Mouse (Mus musculus) limb, embryonic 14.5 days (tissue): ENCODE results near the gene Bicc1. TPM values are rescaled to one million over a fixed set of nuclear protein-coding genes. Genes with fewer than 3 reads are reported as not detected.

Source experiments
- ATAC-seq: fragments of 200-750 bp; cut with Nextera tagmentation; 2 replicates; pipeline ENCODE4 v1.8.0; 2017; ENCODE audit warnings: low read depth, moderate number of reproducible peaks, moderate TSS enrichment; ENCODE audit not compliant: low FRiP score
- DNase-seq: peaks from one replicate; pipeline ENCODE4 v3.0.0-alpha.2; 2015; ENCODE audit warnings: low spot score
- H3K27ac ChIP-seq: fragments of 300-500 bp; sonication (generic); replicated peaks from 2 replicates; pipeline ENCODE4 v1.5.1; 2014; ENCODE audit warnings: low read depth, mild to moderate bottlenecking, low read length, moderate library complexity, mixed read lengths
- H3K27me3 ChIP-seq: fragments of 300-500 bp; sonication (generic); 2 replicates; pipeline ENCODE4 v1.6.1; 2014; ENCODE audit warnings: low read length, mixed read lengths; ENCODE audit not compliant: control insufficient read depth, insufficient read depth
- H3K36me3 ChIP-seq: fragments of 300-500 bp; sonication (generic); 2 replicates; pipeline ENCODE4 v1.6.1; 2014; ENCODE audit warnings: mild to moderate bottlenecking, low read length, moderate library complexity, mixed read lengths; ENCODE audit not compliant: control insufficient read depth, insufficient read depth
- H3K4me1 ChIP-seq: fragments of 300-500 bp; sonication (generic); 2 replicates; pipeline ENCODE4 v1.6.1; 2014; ENCODE audit warnings: antibody characterized with exemption, low read length, mixed read lengths; ENCODE audit not compliant: control insufficient read depth, insufficient read depth
- H3K4me2 ChIP-seq: fragments of 300-500 bp; sonication (generic); replicated peaks from 2 replicates; pipeline ENCODE4 v1.6.1; 2014; ENCODE audit warnings: low read depth, mild to moderate bottlenecking, low read length, moderate library complexity; ENCODE audit not compliant: severe bottlenecking
- H3K4me3 ChIP-seq: fragments of 300-500 bp; sonication (generic); replicated peaks from 2 replicates; pipeline ENCODE4 v1.5.1; 2014; ENCODE audit warnings: low read length
- H3K9ac ChIP-seq: fragments of 300-500 bp; sonication (generic); 2 replicates; pipeline ENCODE4 v1.6.1; 2014; ENCODE audit warnings: mild to moderate bottlenecking, low read depth, low read length, moderate library complexity; ENCODE audit not compliant: severe bottlenecking
- H3K9me3 ChIP-seq: fragments of 300-500 bp; sonication (generic); 2 replicates; pipeline ENCODE4 v1.6.1; 2016; ENCODE audit warnings: low read length; ENCODE audit not compliant: control insufficient read depth
- POLR2A ChIP-seq: fragments of 200-500 bp; IDR thresholded peaks from 2 replicates; pipeline ENCODE4 v1.8.0; 2012; ENCODE audit warnings: inconsistent platforms, mild to moderate bottlenecking, moderate library complexity, borderline replicate concordance; ENCODE audit not compliant: insufficient read depth, insufficient read length; ENCODE audit errors: extremely low read depth
- WGBS: fragments of 180-500 bp; shearing (Covaris S2); extraction: QIAGEN DNeasy Blood & Tissue Kit; methylation state at CpG from one replicate; pipeline ENCODE4 v1.1.7; 2014; 5-methylcytosine and 5-hydroxymethylcytosine counted together
- polyA plus RNA-seq, 2 experiments: library from polyadenylated mRNA; depleted of rRNA in 1 of 2; stranded (reverse) in 1 of 2; unstranded in 1 of 2; fragments of >200 nt; fragmentation: Nextera tagmentation in 1 of 2; extraction: Ambion mirVana in 1 of 2; gene quantifications; 2 replicates each; pipeline versions ENCODE4 v1.2.1 to v1.2.3; 2012 to 2014

The Bicc1 gene
- polyA plus RNA-seq, 2 experiments = 38.8 to 50.5 TPM

GRCm38 (mm10) chr10:70878046-70878445, 281.5 kb downstream of the Bicc1 start:
- Histone ChIP-seq H3K4me2 (no peak overlapping the region), H3K27me3 (no peaks in the 10 kb centered on the region), H3K27ac (no peak overlapping the region), H3K9me3 (no peaks in the 10 kb centered on the region), H3K9ac (no peak overlapping the region), H3K36me3 (no peaks in the 10 kb centered on the region), H3K4me1 (no peaks in the 10 kb centered on the region), H3K4me3 (no peak overlapping the region)
- DNase-seq (no peak), ATAC-seq (no peak)
- no peak for TF ChIP-seq POLR2A
- WGBS = 49% methylated on average over 1 of the region's 1 CpGs

- ATAC-seq = no peak
- TF ChIP-seq POLR2A = no peak
- no peak overlapping the region for H3K4me3 ChIP-seq
- no peaks in the 10 kb centered on the region for H3K27me3 ChIP-seq
- H3K27ac ChIP-seq = no peak overlapping the region
- H3K36me3 ChIP-seq = no peaks in the 10 kb centered on the region
- no peaks in the 10 kb centered on the region for H3K4me1 ChIP-seq
- WGBS = 53% methylated on average over 8 of the region's 8 CpGs
- DNase-seq = no peak
- H3K9ac ChIP-seq = no peak overlapping the region
- no peaks in the 10 kb centered on the region for H3K9me3 ChIP-seq
- H3K4me2 ChIP-seq = no peak overlapping the region
These were observed 281.9 kb downstream of the Bicc1 start for GRCm38 (mm10) chr10:70877631-70878030.

GRCm38 (mm10) chr10:70876522-70876921, 283.0 kb downstream of the Bicc1 start:
- TF ChIP-seq POLR2A = no peak
- Histone ChIP-seq H3K4me1 (no peaks in the 10 kb centered on the region), H3K4me3 (no peak overlapping the region), H3K9ac (no peak overlapping the region), H3K4me2 (no peak overlapping the region), H3K36me3 (no peaks in the 10 kb centered on the region), H3K27ac (no peak overlapping the region), H3K9me3 (no peaks in the 10 kb centered on the region), H3K27me3 (no peaks in the 10 kb centered on the region)
- no peak for ATAC-seq
- DNase-seq = no peak
- 91% methylated on average over 9 of the region's 9 CpGs for WGBS

- H3K27ac ChIP-seq = no peak overlapping the region
- WGBS = 67% methylated on average over 8 of the region's 8 CpGs
- TF ChIP-seq POLR2A = no peak
- H3K27me3 ChIP-seq = no peaks in the 10 kb centered on the region
- no peak overlapping the region for H3K4me2 ChIP-seq
- H3K4me1 ChIP-seq = no peaks in the 10 kb centered on the region
- no peaks in the 10 kb centered on the region for H3K9me3 ChIP-seq
- no peak overlapping the region for H3K9ac ChIP-seq
- H3K36me3 ChIP-seq = no peaks in the 10 kb centered on the region
- no peak for DNase-seq
- no peak for ATAC-seq
- no peak overlapping the region for H3K4me3 ChIP-seq
These were observed 283.4 kb downstream of the Bicc1 start for GRCm38 (mm10) chr10:70876119-70876518.

- Histone ChIP-seq H3K27me3 (no peaks in the 10 kb centered on the region), H3K9me3 (no peaks in the 10 kb centered on the region), H3K4me2 (no peak overlapping the region), H3K9ac (no peak overlapping the region), H3K4me1 (no peaks in the 10 kb centered on the region), H3K4me3 (no peak overlapping the region), H3K36me3 (no peaks in the 10 kb centered on the region), H3K27ac (no peak overlapping the region)
- TF ChIP-seq POLR2A = no peak
- DNase-seq (no peak), ATAC-seq (no peak; the same call in 1 of the 2 replicates)
- 53% methylated on average over 12 of the region's 12 CpGs for WGBS
These were observed 284.4 kb downstream of the Bicc1 start for GRCm38 (mm10) chr10:70874994-70875538.

Other genes with a start within 250 kb of the Bicc1 start
- 17.5 and 28.4 TPM in 2 replicates for gene Tfam, start 78.6 kb upstream of the Bicc1 start, polyA plus RNA-seq (2012; rRNA removed)
- 58.7 and 59.4 TPM in 2 replicates for gene Tfam, start 78.6 kb upstream of the Bicc1 start, polyA plus RNA-seq (2014; fragmentation: Nextera tagmentation; extraction: Ambion mirVana)
- gene Ube2d1, start 125.6 kb upstream of the Bicc1 start, polyA plus RNA-seq (2012; rRNA removed) = 89.5 and 103 TPM in 2 replicates
- gene Ube2d1, start 125.6 kb upstream of the Bicc1 start, polyA plus RNA-seq (2014; fragmentation: Nextera tagmentation; extraction: Ambion mirVana) = 76.3 and 82.0 TPM in 2 replicates
- gene Cisd1, start 185.3 kb upstream of the Bicc1 start, polyA plus RNA-seq (2012; rRNA removed) = 25.0 and 35.7 TPM in 2 replicates
- gene Cisd1, start 185.3 kb upstream of the Bicc1 start, polyA plus RNA-seq (2014; fragmentation: Nextera tagmentation; extraction: Ambion mirVana) = 79.1 and 80.0 TPM in 2 replicates
- gene Ipmk, start 188.1 kb upstream of the Bicc1 start, polyA plus RNA-seq (2012; rRNA removed) = 8.6 and 8.8 TPM in 2 replicates
- 11.9 and 13.3 TPM in 2 replicates for gene Ipmk, start 188.1 kb upstream of the Bicc1 start, polyA plus RNA-seq (2014; fragmentation: Nextera tagmentation; extraction: Ambion mirVana)